Mouse (Mus musculus) thymus, postnatal 14 days (tissue): ENCODE measurements around the gene Plpp2.

Source experiments
- DNase-seq: peaks from one replicate; pipeline ENCODE4 v3.0.0; 2021

The Plpp2 gene

GRCm38 (mm10) chr10:79548971-79549723, 15.6 kb upstream of the Plpp2 start:
- DNase-seq: no peak

- no peak for DNase-seq
Measured at GRCm38 (mm10) chr10:79548546-79548945, 14.9 kb upstream of the Plpp2 start.

GRCm38 (mm10) chr10:79547148-79547675, 13.6 kb upstream of the Plpp2 start:
- DNase-seq: no peak

- no peak for DNase-seq
Measured at GRCm38 (mm10) chr10:79546483-79546882, 12.9 kb upstream of the Plpp2 start.

- DNase-seq: no peak
Measured at GRCm38 (mm10) chr10:79545891-79546290, 12.3 kb upstream of the Plpp2 start.

- DNase-seq: no peak
Measured at GRCm38 (mm10) chr10:79544631-79545030, 11.0 kb upstream of the Plpp2 start.

GRCm38 (mm10) chr10:79543884-79544597, 10.4 kb upstream of the Plpp2 start:
- DNase-seq: no peak

DNA sequence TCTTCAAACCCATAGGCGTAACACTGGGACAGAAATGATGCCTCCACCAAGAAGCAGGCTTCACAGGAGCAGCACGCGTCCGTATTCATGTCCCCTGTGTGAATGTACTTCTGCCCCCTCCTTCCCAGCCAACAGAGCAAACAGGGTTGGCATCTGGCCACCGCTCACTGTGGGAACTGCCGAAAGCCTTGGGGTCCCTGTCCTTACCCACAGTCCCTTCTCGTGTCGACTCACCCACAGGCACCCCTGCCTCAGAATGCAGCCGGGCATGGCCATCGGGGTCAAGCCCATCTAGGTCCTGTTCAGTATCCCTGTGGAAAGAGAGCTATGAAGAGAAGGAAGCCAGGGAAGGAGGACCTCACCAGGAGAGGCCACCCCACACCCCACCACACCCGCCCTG, 8.6 kb upstream of the Plpp2 start:
- no peak for DNase-seq

- no peak for DNase-seq
Measured at GRCm38 (mm10) chr10:79541522-79541921, 7.9 kb upstream of the Plpp2 start.

- DNase-seq: no peak
Measured at GRCm38 (mm10) chr10:79540746-79541145, 7.2 kb upstream of the Plpp2 start.

DNA sequence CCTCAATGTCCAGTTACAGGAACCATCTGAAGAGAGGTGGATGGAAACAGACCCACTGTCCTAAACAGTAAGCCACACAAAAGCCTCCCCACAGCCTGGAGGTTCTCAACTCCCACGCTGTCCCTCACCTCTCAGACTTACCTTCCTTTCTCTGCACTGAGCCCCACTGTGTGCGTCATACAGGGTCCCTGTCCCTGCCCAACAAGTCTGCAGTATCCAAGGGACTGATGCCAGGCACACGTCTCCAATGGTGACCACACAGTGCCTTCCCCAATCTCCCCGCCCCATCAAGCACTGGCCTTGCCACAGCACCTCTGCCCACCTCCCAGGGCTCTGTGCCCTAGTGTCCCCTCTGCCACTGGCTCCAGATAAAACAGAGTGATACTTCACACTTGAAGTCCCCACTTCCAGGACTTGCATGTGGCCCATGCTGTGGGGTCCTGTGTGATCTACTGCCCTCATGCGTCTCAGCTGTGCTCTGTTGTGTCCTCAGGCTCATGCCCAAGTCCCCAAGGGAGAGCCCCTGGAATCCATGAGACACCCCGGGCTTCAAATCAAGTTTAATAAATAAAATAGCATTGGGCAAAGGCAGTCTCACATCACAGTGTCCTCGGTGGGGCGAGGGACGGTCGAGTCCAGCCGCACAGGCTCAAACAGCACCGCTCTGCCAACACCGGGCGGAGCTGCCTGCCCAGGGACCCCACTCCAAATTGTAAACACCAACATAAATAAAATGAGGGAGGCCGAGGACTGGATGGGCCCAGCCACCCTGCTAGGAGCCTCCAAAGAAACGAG, 6.3 kb upstream of the Plpp2 start:
- no peak for DNase-seq

- DNase-seq: no peak
Measured at GRCm38 (mm10) chr10:79538873-79539272, 5.3 kb upstream of the Plpp2 start.

DNA sequence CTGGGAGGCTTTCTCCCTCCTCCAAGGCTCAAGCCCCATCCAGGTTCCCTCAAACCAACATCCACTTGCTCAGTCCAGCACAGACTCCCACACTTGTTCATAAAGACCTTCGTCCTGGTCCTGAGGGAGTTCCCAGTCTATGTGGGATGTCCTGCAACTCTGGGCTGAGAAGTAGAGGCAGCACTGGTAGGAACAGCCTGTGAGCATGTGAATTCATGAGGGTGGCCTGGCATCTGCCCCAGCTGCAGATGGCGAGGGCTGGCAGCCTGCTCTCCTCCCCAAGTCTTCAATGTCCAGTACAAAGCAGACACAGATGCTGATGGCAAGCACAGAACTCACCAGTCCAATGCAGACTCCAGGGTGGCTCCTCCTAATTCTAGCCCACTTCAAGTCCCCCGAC, 4.7 kb upstream of the Plpp2 start:
- DNase-seq: no peak

DNA sequence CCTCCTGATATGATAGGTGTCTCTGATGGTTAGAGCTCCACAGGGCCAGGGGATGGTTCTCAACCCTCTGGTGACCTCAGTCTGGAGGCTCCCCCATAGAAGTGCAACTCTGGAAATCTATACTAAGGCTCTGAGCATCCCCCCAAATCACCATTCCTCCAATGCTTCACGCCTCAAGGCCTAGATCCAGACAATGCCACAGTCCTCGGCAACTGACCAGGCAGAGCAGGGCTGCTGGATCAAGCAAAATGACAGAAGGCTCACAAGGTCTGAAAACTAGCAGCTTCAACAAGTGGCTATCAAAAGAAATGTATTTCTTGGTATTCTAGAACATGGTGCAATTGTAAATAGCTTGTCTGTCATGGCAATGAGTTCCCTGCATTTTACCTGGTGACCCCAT, 4.2 kb upstream of the Plpp2 start:
- DNase-seq: no peak

GRCm38 (mm10) chr10:79537271-79537670, 3.7 kb upstream of the Plpp2 start:
- no peak for DNase-seq

DNA sequence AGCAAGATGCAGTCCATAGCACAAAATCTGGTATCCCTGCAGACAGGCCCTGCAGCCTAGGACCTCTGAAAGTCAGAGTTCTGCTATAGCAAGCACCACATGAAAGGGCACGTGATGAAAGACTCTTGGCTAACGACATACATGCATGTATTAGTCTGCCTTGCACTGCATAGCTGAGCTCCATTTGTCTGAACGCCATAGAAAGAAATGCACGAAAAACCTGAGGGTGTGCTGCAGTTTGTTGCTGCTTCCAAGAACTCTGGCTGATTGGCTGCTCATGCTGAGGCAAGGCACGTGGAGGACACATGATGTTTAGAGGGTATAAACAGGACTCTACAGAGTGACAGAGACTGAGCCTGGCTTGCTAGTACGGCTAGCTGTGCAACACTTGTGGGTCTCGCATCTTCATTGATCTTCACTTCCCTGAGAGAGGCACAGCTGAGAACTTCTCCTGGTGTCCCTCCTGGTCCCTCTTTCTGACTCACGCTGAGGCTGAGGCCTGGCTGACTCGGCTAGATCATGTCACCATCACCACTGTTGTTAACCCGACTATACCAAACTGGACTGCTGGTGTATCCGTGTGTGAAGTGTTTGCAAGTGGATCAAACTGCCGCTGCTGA, 3.0 kb upstream of the Plpp2 start:
- no peak for DNase-seq

DNA sequence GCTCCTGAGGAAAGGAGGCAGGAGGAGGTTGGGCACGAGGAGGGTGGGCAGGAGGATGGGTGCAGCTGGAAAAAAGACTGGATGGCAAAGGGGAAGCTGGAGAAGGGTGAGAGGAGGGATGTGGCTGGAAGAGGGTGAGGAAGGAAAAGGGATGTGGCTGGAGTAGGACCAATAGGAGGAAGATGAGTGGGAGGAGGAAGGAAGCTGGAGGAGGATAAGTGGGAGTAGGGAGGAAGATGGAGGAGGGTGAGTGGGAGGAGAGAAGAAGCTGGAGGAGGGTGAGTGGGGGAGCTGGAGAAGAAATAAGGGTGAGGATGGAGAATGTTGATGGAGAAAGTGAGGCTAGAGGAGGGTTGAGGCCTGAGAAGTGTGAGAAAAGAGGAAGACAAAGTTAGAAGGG, 1.8 kb upstream of the Plpp2 start:
- no peak for DNase-seq

DNA sequence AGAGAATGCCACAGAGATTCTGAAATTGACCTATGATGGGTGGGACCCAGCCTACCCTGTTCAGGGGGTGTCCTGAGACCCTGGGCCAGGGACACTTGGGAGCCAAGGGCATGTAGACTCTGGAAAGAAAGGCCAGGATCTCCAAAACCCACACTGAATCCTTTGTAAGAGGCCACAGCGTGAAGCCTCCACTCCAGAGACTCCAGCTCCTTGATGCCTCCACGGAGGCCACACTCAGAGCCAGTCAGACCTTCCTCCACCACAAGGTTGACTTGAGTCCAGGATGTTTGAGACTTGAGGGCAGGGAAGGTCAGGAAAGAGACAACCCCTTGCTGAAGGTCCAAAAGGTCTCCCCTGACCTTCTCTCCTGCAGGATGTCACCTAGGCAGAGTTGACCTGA, 830 bp upstream of the Plpp2 start:
- no peak for DNase-seq

GRCm38 (mm10) chr10:79532678-79533077, 918 bp downstream of the Plpp2 start:
- peak; percentile 2 for DNase-seq

DNA sequence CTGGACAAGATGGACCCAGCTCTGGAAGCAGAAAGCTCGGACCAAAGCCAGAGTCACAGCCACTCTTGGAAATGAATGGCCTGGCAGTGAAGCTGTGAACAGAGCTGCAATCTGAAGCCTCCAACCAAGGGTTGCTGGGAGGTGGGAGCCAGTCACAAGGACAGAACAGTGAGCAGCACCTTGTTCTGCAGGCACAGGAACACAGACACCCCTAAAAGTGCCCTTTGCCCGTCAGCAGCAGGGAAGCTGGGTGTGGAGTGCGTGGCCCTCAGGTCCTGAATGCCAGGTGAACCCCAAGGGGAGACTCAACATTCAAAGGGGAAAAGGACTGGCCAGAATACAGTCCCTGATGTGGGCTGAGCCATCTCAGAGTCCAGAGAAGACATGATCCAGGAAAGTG, 2.0 kb downstream of the Plpp2 start:
- peak; percentile 2 for DNase-seq

DNA sequence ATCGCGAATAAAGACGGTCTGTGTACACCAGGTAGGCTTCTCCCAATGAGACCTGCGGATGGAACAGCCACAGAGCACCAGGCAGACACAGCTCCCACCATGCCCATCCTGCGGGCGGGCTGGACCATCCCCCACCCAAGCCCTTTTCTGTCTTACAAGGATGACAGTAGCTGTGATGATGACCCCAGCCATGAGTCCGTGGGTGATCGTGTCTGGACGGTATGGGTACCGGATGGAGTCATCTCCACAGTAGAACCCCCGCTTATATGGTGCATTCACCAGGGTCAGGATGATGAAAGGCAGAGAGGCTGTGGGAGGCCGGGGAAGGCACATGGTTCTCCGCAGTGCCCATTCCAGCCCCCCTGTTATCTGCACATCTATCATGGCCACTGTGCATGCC, 2.9 kb downstream of the Plpp2 start:
- no peak for DNase-seq

DNA sequence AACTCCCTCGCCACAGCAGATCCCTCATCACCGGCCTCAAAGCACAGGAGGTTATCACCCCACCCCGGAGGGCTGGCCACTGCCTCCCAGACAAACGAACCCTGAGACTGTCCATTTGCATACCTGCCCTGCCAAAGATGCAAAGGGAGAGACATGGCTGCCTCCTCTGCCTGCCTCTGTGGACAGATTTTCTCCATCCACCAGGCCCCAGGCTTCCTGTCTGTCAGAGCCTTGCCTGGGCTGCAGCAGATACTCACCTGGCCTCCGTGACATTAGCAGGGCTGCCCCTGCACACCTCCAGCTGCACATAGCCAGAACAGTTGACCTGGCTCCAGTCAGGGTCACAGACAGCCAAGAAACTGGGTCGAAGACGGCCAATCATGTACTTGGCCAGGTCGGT, 3.4 kb downstream of the Plpp2 start:
- DNase-seq: no peak

DNA sequence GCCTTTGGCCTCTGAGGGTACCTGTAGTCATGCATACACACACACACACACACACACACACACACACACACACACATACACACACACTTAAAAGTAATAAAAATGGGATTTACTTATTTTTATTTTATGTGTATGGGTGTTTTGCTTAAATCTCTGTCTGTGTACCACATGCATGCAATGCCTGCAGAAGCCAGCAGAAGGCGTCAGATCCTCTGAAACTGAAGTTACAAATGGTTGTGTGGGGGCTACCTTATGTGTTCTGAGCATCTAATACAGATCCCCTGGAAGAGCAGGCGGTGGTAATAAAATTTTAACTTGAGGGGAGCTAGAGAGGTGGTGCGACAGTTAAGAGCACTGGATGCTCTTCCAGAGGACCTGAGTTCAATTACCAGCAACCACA, 5.5 kb downstream of the Plpp2 start:
- no peak for DNase-seq
